Mouse (Mus musculus): ENCODE results near the gene Gemin8.

DNA sequence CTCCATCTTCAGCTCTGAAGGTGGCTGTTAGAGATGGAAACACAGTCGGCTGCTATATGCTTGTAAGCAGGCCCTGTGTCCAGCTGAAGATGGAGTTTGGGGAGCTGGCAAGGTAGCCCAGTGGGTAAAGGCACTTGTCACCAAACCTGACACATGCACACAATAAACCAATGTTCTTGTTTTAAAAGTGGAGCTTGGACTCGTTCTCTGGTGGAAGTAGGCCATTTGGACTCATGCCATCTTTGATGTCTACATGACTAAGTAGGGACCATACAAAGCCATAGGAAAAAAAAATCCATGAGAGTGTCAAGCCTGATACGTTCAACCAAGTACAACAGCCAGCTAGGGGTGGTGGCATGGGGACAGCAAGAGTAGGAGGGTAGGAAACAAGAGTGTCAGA is 2.4 kb downstream of the Gemin8 start:
- no peak for TF ChIP-seq CTCF (IDR thresholded peaks at IDR 0.05; ENCODE audit: borderline replicate concordance, insufficient read depth, low read depth, low read length)
- TF ChIP-seq POLR2A (IDR thresholded peaks at IDR 0.05; ENCODE audit: borderline replicate concordance, insufficient read depth, low read length): no peak

Measured in cerebellum, adult 2 months (tissue).